Mouse (Mus musculus): ENCODE results near the gene Rngtt. TPM values are rescaled to one million over a fixed set of nuclear protein-coding genes. Genes with fewer than 3 reads are reported as not detected.

Rngtt gene
- polyA plus RNA-seq, 1 experiment from 2014 or later: 36.6 TPM

DNA sequence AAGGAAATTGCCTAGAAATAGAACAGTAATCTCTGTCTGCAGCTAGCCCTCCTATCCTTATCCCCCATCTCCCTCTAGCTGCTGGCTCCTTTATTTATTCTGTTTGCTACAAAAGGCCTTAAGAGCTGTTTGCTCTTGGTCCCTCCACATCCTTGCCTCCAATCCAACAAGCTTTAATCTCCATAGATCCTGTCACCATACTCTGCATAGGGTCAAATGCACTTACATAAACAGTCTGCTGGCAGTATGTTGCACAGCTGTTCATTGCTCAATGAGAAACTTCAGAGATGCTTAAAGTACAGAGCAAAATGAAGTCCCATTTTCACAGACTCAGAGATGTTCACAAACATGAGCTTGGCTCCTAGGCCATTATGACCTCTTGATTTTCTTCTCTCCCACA, 196.5 kb downstream of the Rngtt start:
- Histone ChIP-seq H3K4me2 (no peak overlapping the region), H3K4me1 (no peaks in the 10 kb centered on the region), H3K9ac (no peak overlapping the region), H3K27ac (no peak overlapping the region), H3K9me3 (replicated peaks) (no peaks in the 10 kb centered on the region), H3K4me3 (no peak overlapping the region), H3K27me3 (no peaks in the 10 kb centered on the region), H3K36me3 (ENCODE audit: poor library complexity, severe bottlenecking) (peaks cover 31% of the 10 kb centered on the region)
- ATAC-seq: no peak

DNA sequence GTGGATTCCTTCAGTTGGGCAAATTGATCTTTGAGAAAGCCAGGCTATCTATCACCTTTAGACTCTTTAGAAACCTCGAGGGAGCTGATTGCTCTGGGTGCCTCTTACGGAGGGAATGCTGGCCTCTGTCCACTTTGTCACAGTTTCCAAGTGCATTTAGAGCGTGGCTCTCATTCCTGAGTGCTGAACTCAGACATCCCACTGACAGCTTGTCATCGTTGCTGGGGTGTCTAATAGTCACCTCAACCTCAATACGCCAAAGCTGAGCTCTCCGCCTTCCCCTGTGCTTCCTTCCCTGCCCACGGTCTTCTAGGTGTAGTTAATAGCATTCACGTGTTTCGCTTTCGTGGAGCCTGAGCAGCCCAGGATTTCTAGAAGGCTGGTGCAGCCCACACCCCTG, 200.4 kb downstream of the Rngtt start:
- no peaks in the 10 kb centered on the region for H3K9me3 ChIP-seq (replicated peaks)
- H3K27me3 ChIP-seq: no peaks in the 10 kb centered on the region
- no peak overlapping the region for H3K27ac ChIP-seq
- no peak for ATAC-seq
- H3K9ac ChIP-seq: no peak overlapping the region
- no peak overlapping the region for H3K4me2 ChIP-seq
- H3K4me3 ChIP-seq: no peak overlapping the region
- H3K36me3 ChIP-seq (ENCODE audit: poor library complexity, severe bottlenecking): peaks cover 6% of the 10 kb centered on the region; the same call in 1 of the 2 replicates
- peaks cover 12% of the 10 kb centered on the region; the same call in 1 of the 2 replicates for H3K4me1 ChIP-seq
- WGBS: 93% methylated on average over 10 of the region's 10 CpGs

DNA sequence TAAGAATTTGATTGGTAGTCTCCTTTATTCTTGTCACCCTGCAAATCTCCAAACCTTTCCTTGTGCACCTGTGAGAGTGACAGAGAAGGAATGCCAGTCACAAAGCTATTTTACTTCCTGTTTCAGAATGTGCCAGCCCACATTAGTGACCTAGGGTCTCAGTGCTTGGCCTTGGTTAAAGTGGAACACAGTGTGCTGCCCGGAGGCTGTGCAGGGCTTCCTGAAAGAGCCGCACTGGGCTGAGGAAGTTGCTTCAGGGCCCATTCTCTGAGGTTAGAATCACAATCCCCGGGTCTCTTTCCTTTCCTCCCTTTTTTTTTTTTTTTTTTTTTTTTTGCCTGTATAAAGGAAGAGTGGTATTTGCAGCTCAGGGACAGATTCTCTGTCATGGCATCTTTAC, 203.3 kb downstream of the Rngtt start:
- no peak overlapping the region for H3K27ac ChIP-seq

DNA sequence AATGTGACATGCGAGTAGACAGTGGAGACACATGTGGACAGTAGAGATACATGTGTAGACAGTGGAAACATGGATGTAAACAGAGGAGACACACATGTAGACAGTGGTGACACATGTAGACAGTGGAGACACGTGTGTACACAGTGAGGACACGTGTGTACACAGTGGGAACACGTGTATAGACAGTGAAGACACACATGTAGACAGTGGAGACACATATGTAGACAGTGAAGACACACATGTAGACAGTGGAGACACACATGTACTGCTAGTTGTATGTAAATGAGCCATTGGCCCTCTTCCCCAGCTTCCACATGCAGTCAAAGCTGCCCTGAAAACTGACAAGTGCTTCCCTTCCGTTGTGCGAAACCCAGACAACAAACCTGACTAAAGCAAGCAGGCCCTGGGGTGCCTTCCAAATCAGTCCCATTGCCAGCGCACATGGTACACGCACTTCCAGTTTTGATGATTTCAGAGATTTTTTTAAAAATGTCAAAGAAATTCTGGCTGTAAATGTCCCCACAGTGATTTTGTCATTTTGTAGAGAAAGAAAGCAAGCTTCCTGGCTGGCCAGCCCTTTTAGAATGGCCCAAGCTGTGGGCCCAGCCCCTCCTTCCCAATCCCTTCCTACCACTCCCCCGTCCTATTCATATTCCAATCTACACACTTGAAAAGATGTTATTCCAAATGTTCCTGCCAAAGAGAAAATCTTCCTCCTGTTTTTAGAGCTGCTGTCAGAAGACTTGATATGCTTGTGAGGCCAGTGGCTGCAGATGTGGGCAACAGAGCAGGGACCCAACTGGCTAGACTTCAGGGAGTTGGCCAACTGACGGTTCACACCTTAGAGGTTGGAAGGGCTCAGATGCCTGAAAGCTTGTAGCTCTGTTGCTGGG, 204.2 kb downstream of the Rngtt start:
- Histone ChIP-seq H3K9me3 (replicated peaks) (no peaks in the 10 kb centered on the region), H3K4me1 (peaks cover 20% of the 10 kb centered on the region; the same call in 1 of the 2 replicates), H3K27ac (peak overlapping the region; percentile 27; the same call in 1 of the 2 replicates), H3K36me3 (ENCODE audit: poor library complexity, severe bottlenecking) (no peaks in the 10 kb centered on the region), H3K9ac (no peak overlapping the region), H3K27me3 (no peaks in the 10 kb centered on the region), H3K4me2 (no peak overlapping the region), H3K4me3 (no peak overlapping the region)
- 86% methylated on average over 10 of the region's 10 CpGs for WGBS
- ATAC-seq: peak; percentile 37; the same call in 1 of the 2 replicates

More for the DNA sequence above, 203.3 kb downstream of the Rngtt start:
- H3K4me1 ChIP-seq: peaks cover 20% of the 10 kb centered on the region; the same call in 1 of the 2 replicates
- ATAC-seq: no peak
- 79% methylated on average over 3 of the region's 3 CpGs for WGBS
- H3K4me3 ChIP-seq: no peak overlapping the region
- H3K9ac ChIP-seq: no peak overlapping the region
- H3K27me3 ChIP-seq: no peaks in the 10 kb centered on the region
- no peak overlapping the region for H3K4me2 ChIP-seq
- H3K36me3 ChIP-seq (ENCODE audit: poor library complexity, severe bottlenecking): no peaks in the 10 kb centered on the region
- no peaks in the 10 kb centered on the region for H3K9me3 ChIP-seq (replicated peaks)

DNA sequence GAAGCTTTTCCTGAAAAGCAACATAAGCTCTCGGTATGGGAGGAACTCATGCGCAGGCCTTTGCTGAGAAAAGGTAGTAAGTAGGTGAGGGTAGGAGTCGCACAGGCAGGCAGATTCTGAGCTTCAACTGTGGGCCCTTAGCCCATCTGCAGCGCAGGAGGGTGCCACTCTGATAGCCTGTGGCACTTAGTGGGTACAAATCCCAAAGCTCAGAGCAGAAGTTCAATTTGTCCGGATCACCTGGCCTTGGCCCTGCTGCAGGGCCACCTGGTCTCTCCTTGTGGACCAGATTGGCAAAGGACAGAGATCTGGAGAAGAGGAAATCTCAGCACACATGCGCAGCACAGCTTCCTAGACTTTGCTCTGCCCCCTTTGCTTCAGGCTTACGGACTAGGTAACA, 210.1 kb downstream of the Rngtt start:
- Histone ChIP-seq H3K9ac (no peak overlapping the region), H3K36me3 (ENCODE audit: poor library complexity, severe bottlenecking) (no peaks in the 10 kb centered on the region), H3K4me3 (no peak overlapping the region), H3K4me2 (no peak overlapping the region), H3K4me1 (peaks cover 17% of the 10 kb centered on the region), H3K27me3 (no peaks in the 10 kb centered on the region), H3K27ac (no peak overlapping the region), H3K9me3 (replicated peaks) (no peaks in the 10 kb centered on the region)
- 91% methylated on average over 7 of the region's 7 CpGs for WGBS
- ATAC-seq: no peak

DNA sequence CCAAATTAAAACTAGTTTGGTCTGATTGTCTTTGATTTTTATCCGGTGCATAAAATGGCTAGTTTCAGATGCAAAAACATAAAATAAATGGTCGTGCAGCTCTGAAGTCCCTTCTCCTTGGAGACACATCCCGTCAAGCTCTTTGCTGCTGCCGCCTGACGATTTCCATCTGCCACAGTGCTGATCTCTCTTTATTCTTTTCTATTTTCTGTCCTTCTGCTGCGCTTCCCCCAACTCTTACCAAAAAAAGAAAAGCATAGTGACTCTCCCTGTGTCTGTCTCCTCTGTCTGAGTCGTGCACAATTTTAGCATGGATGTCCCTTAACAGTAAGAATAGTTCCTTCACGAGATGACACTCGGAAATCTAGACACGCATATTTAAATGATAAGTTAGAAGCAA, 210.8 kb downstream of the Rngtt start:
- no peaks in the 10 kb centered on the region for H3K36me3 ChIP-seq (ENCODE audit: poor library complexity, severe bottlenecking)
- H3K4me1 ChIP-seq: peaks cover 17% of the 10 kb centered on the region
- no peaks in the 10 kb centered on the region for H3K27me3 ChIP-seq
- H3K9me3 ChIP-seq (replicated peaks): no peaks in the 10 kb centered on the region
- H3K4me2 ChIP-seq: no peak overlapping the region
- H3K27ac ChIP-seq: no peak overlapping the region
- 83% methylated on average over 10 of the region's 10 CpGs for WGBS
- ATAC-seq: no peak
- H3K9ac ChIP-seq: no peak overlapping the region
- no peak overlapping the region for H3K4me3 ChIP-seq

DNA sequence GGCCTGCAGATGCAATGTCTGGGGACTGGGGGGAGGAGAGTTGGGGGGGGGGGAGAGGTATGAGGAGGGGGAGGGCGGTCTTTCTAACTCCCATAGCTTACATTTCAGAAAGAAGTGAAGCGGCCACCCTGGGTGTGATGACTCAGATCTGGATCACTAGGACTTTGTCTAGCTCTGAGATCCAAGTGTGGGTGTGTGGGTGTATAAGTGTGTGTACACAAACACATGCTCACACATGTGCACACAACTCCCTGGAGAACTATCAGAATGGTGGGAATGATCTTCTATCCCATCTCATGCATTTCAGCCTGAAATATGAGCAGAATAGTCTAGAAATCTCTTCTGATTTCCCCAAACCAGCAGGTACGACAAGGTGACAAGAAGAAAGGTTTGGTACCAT, 213.7 kb downstream of the Rngtt start:
- H3K27ac ChIP-seq: no peak overlapping the region

DNA sequence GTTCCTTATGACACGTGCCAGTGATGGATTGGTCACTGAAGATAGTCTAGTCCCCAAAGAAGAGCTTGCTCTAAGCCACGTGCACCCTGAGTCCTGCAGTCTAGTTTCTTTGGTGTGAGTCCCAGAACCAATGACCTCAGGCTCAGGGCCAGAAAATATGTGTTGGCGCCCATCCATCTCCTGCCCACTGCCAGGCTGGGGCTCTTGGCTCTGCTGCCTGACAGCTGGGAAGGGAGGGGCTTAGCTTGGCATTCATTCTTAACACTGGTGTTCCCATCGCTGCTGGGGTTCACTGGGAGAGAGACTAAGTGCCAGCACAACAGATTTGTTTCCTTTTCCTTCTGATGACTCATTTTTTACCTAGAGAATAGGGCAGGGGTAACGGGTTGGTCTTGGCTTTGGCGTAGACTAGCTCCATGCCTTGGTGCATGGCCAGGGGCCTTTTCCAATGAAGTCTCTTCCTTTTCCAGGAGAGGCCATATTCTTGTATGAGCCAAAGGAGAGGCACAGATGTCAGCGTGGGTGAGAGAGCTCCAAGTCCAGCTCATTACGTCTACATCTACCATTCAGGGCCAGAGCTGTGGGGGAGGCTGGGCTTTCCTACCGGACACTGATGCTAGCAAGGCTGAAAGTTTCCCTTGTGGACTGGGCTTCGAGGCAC, 214.5 kb downstream of the Rngtt start:
- Histone ChIP-seq H3K27me3 (no peaks in the 10 kb centered on the region), H3K9me3 (replicated peaks) (no peaks in the 10 kb centered on the region), H3K27ac (peak overlapping the region; percentile 27; the same call in 1 of the 2 replicates), H3K9ac (no peak overlapping the region), H3K4me1 (peaks cover 27% of the 10 kb centered on the region), H3K36me3 (ENCODE audit: poor library complexity, severe bottlenecking) (no peaks in the 10 kb centered on the region), H3K4me2 (no peak overlapping the region), H3K4me3 (no peak overlapping the region)
- WGBS: 74% methylated on average over 10 of the region's 10 CpGs
- peak; percentile 81 for ATAC-seq

More for the DNA sequence above, 213.7 kb downstream of the Rngtt start:
- no peak overlapping the region for H3K4me3 ChIP-seq
- H3K36me3 ChIP-seq (ENCODE audit: poor library complexity, severe bottlenecking): no peaks in the 10 kb centered on the region
- H3K9me3 ChIP-seq (replicated peaks): no peaks in the 10 kb centered on the region
- H3K27me3 ChIP-seq: no peaks in the 10 kb centered on the region
- H3K9ac ChIP-seq: no peak overlapping the region
- no peak for ATAC-seq
- 93% methylated on average over 3 of the region's 3 CpGs for WGBS
- H3K4me2 ChIP-seq: no peak overlapping the region
- peaks cover 27% of the 10 kb centered on the region for H3K4me1 ChIP-seq

DNA sequence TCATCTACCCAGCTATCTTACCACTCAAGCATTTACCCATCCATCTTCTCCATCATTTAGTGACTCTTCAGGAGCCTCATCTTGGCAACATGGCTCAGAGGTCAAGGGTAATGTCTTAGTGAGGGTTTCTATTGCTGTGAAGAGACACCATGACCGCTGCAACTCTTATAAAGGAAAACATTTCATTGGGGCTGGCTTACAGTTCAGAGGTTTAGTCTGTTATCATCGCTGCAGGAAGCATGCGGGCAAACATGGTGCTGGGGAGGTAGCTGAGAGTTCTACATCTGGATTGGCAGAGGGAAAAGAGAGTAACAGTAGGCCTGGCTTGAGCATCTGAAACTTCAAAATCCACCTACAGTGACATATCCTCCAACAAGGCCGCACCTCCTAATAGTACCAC, 215.2 kb downstream of the Rngtt start:
- 0 out of 2 replicates have a peak overlapping the region, but pooled peaks have one; percentile 64 for H3K27ac ChIP-seq
- no peaks in the 10 kb centered on the region for H3K36me3 ChIP-seq (ENCODE audit: poor library complexity, severe bottlenecking)
- 94% methylated on average over 4 of the region's 4 CpGs for WGBS

DNA sequence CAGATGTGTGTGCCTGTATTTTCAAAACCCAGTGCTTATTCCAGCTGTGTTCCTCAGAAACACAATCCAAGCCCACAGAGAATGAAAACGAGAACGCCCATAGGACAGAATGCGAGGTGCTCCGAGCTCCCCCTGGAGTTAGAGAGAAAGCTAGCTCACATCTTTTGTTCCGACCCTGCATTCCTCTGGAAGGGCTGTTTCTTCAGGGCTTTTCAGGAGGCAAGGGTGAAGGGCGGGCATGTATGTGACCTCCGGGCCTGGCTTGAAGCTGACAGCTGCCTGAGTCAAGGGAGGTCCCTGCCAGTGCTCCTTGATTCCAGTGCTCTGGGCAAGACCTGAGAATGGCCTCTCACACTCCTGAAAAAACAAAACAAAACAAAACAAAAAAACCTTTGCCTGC, 216.0 kb downstream of the Rngtt start:
- peak; percentile 22 for ATAC-seq
- H3K9me3 ChIP-seq (replicated peaks): no peaks in the 10 kb centered on the region
- WGBS: 15% methylated on average over 7 of the region's 7 CpGs
- no peak overlapping the region for H3K4me2 ChIP-seq
- H3K27ac ChIP-seq: peak overlapping the region; percentile 64
- H3K4me3 ChIP-seq: no peak overlapping the region
- no peaks in the 10 kb centered on the region for H3K36me3 ChIP-seq (ENCODE audit: poor library complexity, severe bottlenecking)
- peaks cover 27% of the 10 kb centered on the region for H3K4me1 ChIP-seq
- H3K9ac ChIP-seq: 0 out of 2 replicates have a peak overlapping the region, but pooled peaks have one; percentile 3
- H3K27me3 ChIP-seq: no peaks in the 10 kb centered on the region

More for the DNA sequence above, 215.2 kb downstream of the Rngtt start:
- no peak overlapping the region for H3K4me2 ChIP-seq
- no peaks in the 10 kb centered on the region for H3K27me3 ChIP-seq
- H3K9me3 ChIP-seq (replicated peaks): no peaks in the 10 kb centered on the region
- ATAC-seq: no peak
- H3K4me1 ChIP-seq: peaks cover 27% of the 10 kb centered on the region
- no peak overlapping the region for H3K9ac ChIP-seq
- no peak overlapping the region for H3K4me3 ChIP-seq

DNA sequence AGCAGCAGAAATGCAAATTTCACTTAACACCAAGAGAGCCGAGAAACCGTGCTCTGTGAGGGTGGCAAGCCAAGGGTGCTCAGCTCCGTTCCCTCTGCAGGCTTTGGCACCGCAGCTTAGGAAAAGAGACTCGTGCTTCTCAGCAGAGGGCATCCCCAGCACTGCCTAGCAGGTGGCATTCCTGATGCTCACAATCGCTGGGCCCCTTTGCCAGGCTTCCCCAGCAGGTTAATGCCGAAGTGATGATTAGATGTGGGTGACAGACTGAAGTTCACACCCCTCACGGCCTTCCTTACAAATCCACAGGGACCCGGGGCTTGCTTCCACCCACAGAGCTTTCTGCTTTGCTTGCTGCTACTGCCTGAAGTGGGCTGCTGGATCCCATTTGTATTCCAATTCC, 216.6 kb downstream of the Rngtt start:
- H3K27ac ChIP-seq: peak overlapping the region; percentile 64
- H3K27me3 ChIP-seq: no peaks in the 10 kb centered on the region
- peaks cover 27% of the 10 kb centered on the region for H3K4me1 ChIP-seq
- peak overlapping the region; percentile 37; the same call in 1 of the 2 replicates for H3K9ac ChIP-seq
- peak overlapping the region; percentile 4; the same call in 1 of the 2 replicates for H3K4me2 ChIP-seq
- WGBS: 41% methylated on average over 9 of the region's 9 CpGs
- no peak overlapping the region for H3K4me3 ChIP-seq
- no peaks in the 10 kb centered on the region for H3K9me3 ChIP-seq (replicated peaks)
- peak; percentile 88 for ATAC-seq
- H3K36me3 ChIP-seq (ENCODE audit: poor library complexity, severe bottlenecking): no peaks in the 10 kb centered on the region

DNA sequence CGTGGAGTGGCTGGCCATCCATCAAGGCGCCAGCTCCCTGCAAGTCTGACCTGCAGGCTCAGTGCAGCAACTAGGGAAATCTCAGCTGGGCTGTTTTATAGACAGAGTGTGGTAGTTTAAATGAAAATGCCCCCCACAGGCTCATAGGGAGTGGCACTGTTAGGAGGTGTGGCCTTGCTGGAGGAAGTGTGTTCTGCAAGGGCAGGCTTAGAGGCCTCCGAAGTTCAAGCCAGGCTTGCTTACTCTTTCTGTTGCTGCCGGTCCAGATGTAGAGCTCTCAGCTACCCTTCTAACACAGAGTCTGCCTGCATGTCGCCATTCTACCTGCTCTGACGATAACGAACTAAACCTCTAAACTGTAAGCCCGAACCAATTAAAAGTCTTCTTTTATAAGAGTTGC, 222.5 kb downstream of the Rngtt start:
- Histone ChIP-seq H3K27me3 (no peaks in the 10 kb centered on the region), H3K4me2 (no peak overlapping the region), H3K36me3 (ENCODE audit: poor library complexity, severe bottlenecking) (no peaks in the 10 kb centered on the region), H3K4me1 (no peaks in the 10 kb centered on the region; the same call in 1 of the 2 replicates), H3K4me3 (no peak overlapping the region), H3K9me3 (replicated peaks) (no peaks in the 10 kb centered on the region; the same call in 1 of the 2 replicates), H3K9ac (no peak overlapping the region), H3K27ac (no peak overlapping the region)
- WGBS: 70% methylated on average over 8 of the region's 8 CpGs
- no peak for ATAC-seq

Data from forebrain, embryonic 13.5 days (tissue).